Mouse (Mus musculus): ENCODE results near the gene Orai2.
"Not testable (repeated sequence)": the region's sequence is repeated elsewhere in the genome, so short reads cannot be mapped to it uniquely, and the experiment has no call there.

Gene Orai2

GRCm38 (mm10) chr5:136173606-136174463 is 3.3 kb upstream of the Orai2 start:
- peak; percentile 70 for DNase-seq (ENCODE audit: low read depth)

DNA sequence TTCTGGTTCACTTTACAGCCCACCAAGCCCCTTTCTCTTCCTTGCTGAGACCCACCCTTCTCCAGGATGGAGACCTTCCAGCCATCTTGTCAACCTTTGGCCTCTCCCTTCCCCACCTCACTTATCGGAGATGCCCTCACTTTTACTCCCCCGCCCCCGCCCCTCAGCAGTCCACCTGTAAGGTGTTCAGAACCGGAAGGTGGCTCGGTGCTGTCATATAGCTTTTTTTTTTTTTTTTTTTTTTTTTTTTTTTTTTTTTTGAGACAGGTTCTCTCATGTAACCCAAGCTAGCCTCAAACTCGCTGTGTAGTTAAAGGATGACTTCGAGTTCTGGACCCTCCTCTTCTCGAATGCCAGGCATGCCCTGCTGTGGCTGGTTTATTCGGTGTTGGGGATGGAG is 2.4 kb upstream of the Orai2 start:
- DNase-seq (ENCODE audit: low read depth), result no peak

- DNase-seq (ENCODE audit: low read depth), result peak; percentile 69
Measured at GRCm38 (mm10) chr5:136171363-136172341, 1.1 kb upstream of the Orai2 start.

DNA sequence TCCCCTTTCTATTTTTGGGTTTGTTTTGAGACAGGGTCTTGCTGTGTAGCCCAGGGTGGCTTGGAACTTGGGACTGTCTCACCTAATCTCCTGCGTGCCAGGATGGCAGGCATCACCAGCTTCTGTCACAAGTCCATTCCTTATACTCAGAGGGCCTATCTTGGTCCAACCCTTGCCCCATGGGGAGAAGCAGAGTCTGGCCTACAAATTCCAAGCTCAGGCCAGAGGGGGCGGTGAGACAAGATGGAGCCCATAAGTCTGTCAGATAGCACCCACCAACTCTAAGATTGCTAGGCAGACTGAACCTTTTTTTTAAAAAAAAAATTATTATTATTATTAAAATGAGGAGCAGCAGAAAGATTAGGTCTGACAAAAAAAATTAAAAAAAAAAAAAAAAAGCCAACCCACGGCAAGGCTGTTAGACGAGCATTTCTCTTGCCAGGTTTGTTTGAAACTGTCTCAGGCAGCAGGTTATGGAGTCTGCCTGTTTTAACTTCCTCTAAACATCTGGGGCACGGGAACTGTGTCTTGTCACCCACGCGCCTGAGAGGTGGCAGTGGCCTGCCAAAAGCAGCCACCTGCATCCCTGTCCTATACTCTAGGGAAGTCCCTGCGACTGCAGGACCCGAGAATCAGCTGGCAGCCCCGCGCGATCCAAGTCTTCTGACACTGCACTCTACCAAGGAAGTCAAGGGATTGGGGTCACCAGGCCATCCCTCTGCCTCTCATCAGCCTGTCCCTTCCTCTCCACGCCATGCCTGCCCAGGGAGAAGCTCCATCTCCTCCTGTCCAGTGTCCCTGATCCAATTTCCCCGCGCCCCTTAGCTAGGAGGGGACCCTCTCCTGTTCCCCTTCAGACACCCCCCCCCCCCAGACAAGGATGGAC is 644 bp downstream of the Orai2 start:
- peak; percentile 56 for DNase-seq (ENCODE audit: low read depth)

- DNase-seq (ENCODE audit: low read depth), result peak; percentile 47
Measured at GRCm38 (mm10) chr5:136168071-136168470, 2.4 kb downstream of the Orai2 start.

DNA sequence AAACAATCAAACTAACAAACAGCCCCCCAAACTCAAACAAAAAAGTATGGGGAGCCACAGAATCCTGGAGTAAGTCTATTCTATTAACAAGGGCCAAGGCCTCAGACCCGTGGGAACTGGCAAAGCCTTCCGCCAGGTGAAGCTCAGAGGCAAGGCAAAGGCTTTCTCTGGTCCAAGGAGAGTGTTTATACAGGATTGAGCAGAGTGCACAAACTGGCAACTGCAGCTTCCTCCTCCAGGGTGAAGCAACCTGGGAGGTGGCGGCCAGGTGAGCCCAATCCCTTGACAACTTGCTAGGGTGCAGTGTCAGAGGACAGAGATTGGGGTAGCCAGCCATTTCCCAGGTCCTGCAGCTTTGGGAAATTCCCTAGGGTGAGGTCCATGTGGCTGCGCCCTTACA is 3.2 kb downstream of the Orai2 start:
- DNase-seq (ENCODE audit: low read depth), result no peak

GRCm38 (mm10) chr5:136165246-136165645 is 5.3 kb downstream of the Orai2 start:
- DNase-seq (ENCODE audit: low read depth), result no peak

- no peak for DNase-seq (ENCODE audit: low read depth)
Measured at GRCm38 (mm10) chr5:136163807-136164474, 6.6 kb downstream of the Orai2 start.

GRCm38 (mm10) chr5:136160084-136160483 is 10.4 kb downstream of the Orai2 start:
- DNase-seq (ENCODE audit: low read depth), result not testable (repeated sequence)

GRCm38 (mm10) chr5:136155399-136155798 is 15.1 kb downstream of the Orai2 start:
- no peak for DNase-seq (ENCODE audit: low read depth)

DNA sequence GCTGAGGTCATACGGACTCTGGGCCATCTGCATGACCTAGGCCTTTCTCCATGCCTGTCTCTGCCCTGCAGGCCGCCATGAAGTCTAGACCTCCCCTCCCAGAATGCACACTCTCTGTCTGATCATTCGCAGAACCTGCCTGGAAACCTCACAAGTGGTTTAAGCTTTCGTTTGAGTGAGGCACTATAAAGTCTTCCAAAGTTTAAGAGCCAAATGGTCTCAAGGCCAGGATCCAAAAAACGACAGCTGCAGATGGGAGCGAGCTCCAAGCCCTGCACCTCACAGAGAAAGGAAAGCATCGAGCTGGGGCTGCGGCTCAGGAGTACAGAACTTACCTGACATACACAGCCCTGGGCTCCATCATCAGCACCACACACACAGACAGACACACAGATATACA is 18.1 kb downstream of the Orai2 start:
- no peak for DNase-seq (ENCODE audit: low read depth)

- peak; percentile 55 for DNase-seq (ENCODE audit: low read depth)
Measured at GRCm38 (mm10) chr5:136149134-136149576, 21.4 kb downstream of the Orai2 start.

DNA sequence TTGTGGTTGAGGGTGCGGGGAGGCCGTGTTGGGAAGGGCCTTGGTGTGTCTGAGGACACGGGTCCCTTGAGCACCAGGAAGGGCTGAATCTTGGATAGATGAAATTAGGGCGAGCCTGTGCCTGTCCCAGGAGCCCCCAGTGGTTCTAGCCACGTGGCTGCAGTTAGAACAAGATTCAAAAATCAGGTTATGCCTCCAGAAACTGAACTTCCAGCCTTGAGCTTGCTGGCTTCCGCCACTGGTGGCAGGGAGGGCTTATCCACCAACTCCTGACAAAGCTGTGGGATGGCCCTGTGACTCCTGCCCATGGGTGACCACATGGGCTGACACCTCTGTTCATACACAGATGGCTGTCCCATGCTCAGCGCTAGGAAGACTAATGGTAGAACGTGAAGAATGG is 22.8 kb downstream of the Orai2 start:
- no peak for DNase-seq (ENCODE audit: low read depth)

DNA sequence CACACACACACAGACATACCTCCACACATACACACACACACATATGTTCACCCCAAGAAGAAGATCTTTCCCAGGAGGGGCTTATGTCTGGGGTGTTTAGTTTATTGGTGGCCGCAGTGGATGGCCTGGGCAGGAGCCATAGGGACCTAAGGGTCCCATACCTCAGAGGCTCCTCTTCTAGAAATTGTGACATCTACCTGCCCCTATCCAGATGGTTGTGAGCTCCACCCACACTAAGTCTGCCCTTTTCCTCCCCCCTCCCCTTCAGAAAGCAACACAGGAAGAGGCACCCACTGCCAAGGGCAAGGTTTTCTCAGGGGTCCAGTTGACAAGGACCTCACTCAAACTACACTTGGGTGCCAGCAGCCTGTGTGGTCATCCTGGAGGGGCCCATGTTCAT is 23.6 kb downstream of the Orai2 start:
- peak; percentile 77 for DNase-seq (ENCODE audit: low read depth)

GRCm38 (mm10) chr5:136144606-136145430 is 25.7 kb downstream of the Orai2 start:
- DNase-seq (ENCODE audit: low read depth), result peak; percentile 40

GRCm38 (mm10) chr5:136143161-136143755 is 27.3 kb downstream of the Orai2 start:
- peak; percentile 58 for DNase-seq (ENCODE audit: low read depth)

GRCm38 (mm10) chr5:136142746-136143145 is 27.8 kb downstream of the Orai2 start:
- peak; percentile 55 for DNase-seq (ENCODE audit: low read depth)

- no peak for DNase-seq (ENCODE audit: low read depth)
Measured at GRCm38 (mm10) chr5:136140057-136140482, 30.4 kb downstream of the Orai2 start.

DNA sequence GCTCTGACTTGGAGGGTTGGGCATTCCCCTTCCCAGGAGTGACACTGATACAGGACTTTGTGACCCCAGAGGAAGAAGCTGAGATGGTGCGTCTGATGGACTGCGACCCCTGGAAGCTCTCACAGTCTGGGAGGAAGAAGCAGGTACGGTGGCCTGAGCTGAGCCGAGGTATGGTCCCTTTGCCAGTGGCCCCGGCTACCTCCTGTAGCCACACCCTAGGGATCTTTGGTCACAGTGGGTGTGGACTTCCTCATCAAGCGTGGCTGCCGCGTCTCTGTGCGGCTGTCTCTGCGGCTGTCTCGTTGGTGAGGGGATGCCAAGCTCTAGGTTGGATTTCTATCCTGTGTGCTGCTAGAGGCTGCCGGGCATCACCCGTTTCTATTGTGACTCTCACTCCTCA is 31.1 kb downstream of the Orai2 start:
- no peak for DNase-seq (ENCODE audit: low read depth)

Data from naive thymus-derived CD4-positive, alpha-beta T cell, adult 2 months (primary cell).